Mouse (Mus musculus): ENCODE results near the gene Cpxm2. TPM values are rescaled to one million over a fixed set of nuclear protein-coding genes. Genes with fewer than 3 reads are reported as not detected.
A peak's percentile ranks its signal among the peaks of the same experiment; 100 is the strongest.

The Cpxm2 gene
- polyA plus RNA-seq, 1 experiment from 2014 or later: 0.95 TPM

- H3K27ac ChIP-seq (ENCODE audit: low read depth): no peak overlapping the region
- H3K9me3 ChIP-seq (ENCODE audit: control insufficient read depth, low read length): no peaks in the 10 kb centered on the region
- no peaks in the 10 kb centered on the region for H3K4me1 ChIP-seq (replicated peaks; ENCODE audit: control insufficient read depth, insufficient read depth, low read length)
- H3K27me3 ChIP-seq (replicated peaks; ENCODE audit: control insufficient read depth, insufficient read depth, low read length): no peaks in the 10 kb centered on the region
- DNase-seq (ENCODE audit: low spot score) (no peak), ATAC-seq (replicated peaks; ENCODE audit: low FRiP score, low TSS enrichment, low read depth) (no peak)
- H3K4me3 ChIP-seq (ENCODE audit: low read depth, low read length): no peak overlapping the region
- H3K36me3 ChIP-seq (ENCODE audit: control insufficient read depth, insufficient read depth, low read length): no peaks in the 10 kb centered on the region
- H3K9ac ChIP-seq (ENCODE audit: low read length): no peak overlapping the region
- 71% methylated on average over 5 of the region's 5 CpGs for WGBS
- H3K4me2 ChIP-seq (ENCODE audit: low read length): no peak overlapping the region
These were observed 42.8 kb downstream of the Cpxm2 start for GRCm38 (mm10) chr7:132111770-132112169.

- H3K4me2 ChIP-seq (ENCODE audit: low read length): no peak overlapping the region
- no peak overlapping the region for H3K9ac ChIP-seq (ENCODE audit: low read length)
- WGBS: 72% methylated on average over 3 of the region's 3 CpGs
- no peak overlapping the region for H3K4me3 ChIP-seq (ENCODE audit: low read depth, low read length)
- H3K36me3 ChIP-seq (ENCODE audit: control insufficient read depth, insufficient read depth, low read length): no peaks in the 10 kb centered on the region
- ATAC-seq (replicated peaks; ENCODE audit: low FRiP score, low TSS enrichment, low read depth): no peak
- DNase-seq (ENCODE audit: low spot score): no peak
- no peaks in the 10 kb centered on the region for H3K27me3 ChIP-seq (replicated peaks; ENCODE audit: control insufficient read depth, insufficient read depth, low read length)
- H3K9me3 ChIP-seq (ENCODE audit: control insufficient read depth, low read length): no peaks in the 10 kb centered on the region
- no peaks in the 10 kb centered on the region for H3K4me1 ChIP-seq (replicated peaks; ENCODE audit: control insufficient read depth, insufficient read depth, low read length)
- H3K27ac ChIP-seq (ENCODE audit: low read depth): no peak overlapping the region
These were observed 44.2 kb downstream of the Cpxm2 start for GRCm38 (mm10) chr7:132110308-132110707.

GRCm38 (mm10) chr7:132106891-132107290 lies 47.6 kb downstream of the Cpxm2 start:
- Histone ChIP-seq H3K9ac (ENCODE audit: low read length) (no peak overlapping the region), H3K36me3 (ENCODE audit: control insufficient read depth, insufficient read depth, low read length) (no peaks in the 10 kb centered on the region), H3K4me3 (ENCODE audit: low read depth, low read length) (no peak overlapping the region), H3K27ac (ENCODE audit: low read depth) (no peak overlapping the region), H3K27me3 (replicated peaks; ENCODE audit: control insufficient read depth, insufficient read depth, low read length) (no peaks in the 10 kb centered on the region), H3K9me3 (ENCODE audit: control insufficient read depth, low read length) (no peaks in the 10 kb centered on the region), H3K4me2 (ENCODE audit: low read length) (no peak overlapping the region), H3K4me1 (replicated peaks; ENCODE audit: control insufficient read depth, insufficient read depth, low read length) (no peaks in the 10 kb centered on the region)
- ATAC-seq (replicated peaks; ENCODE audit: low FRiP score, low TSS enrichment, low read depth) (no peak), DNase-seq (ENCODE audit: low spot score) (no peak)
- WGBS: 78% methylated on average over 4 of the region's 4 CpGs

GRCm38 (mm10) chr7:132105326-132105725 lies 49.2 kb downstream of the Cpxm2 start:
- 77% methylated on average over 4 of the region's 4 CpGs for WGBS
- ATAC-seq (replicated peaks; ENCODE audit: low FRiP score, low TSS enrichment, low read depth) (no peak), DNase-seq (ENCODE audit: low spot score) (no peak)
- H3K9me3 ChIP-seq (ENCODE audit: control insufficient read depth, low read length): no peaks in the 10 kb centered on the region
- no peaks in the 10 kb centered on the region for H3K27me3 ChIP-seq (replicated peaks; ENCODE audit: control insufficient read depth, insufficient read depth, low read length)
- H3K27ac ChIP-seq (ENCODE audit: low read depth): no peak overlapping the region
- H3K4me1 ChIP-seq (replicated peaks; ENCODE audit: control insufficient read depth, insufficient read depth, low read length): no peaks in the 10 kb centered on the region
- no peak overlapping the region for H3K4me3 ChIP-seq (ENCODE audit: low read depth, low read length)
- no peaks in the 10 kb centered on the region for H3K36me3 ChIP-seq (ENCODE audit: control insufficient read depth, insufficient read depth, low read length)
- no peak overlapping the region for H3K9ac ChIP-seq (ENCODE audit: low read length)
- no peak overlapping the region for H3K4me2 ChIP-seq (ENCODE audit: low read length)

- WGBS: 22% methylated on average over 4 of the region's 4 CpGs
- H3K4me2 ChIP-seq (ENCODE audit: low read length): no peak overlapping the region
- H3K27ac ChIP-seq (ENCODE audit: low read depth): no peak overlapping the region
- DNase-seq (ENCODE audit: low spot score) (peak; percentile 68), ATAC-seq (replicated peaks; ENCODE audit: low FRiP score, low TSS enrichment, low read depth) (no peak)
- H3K4me1 ChIP-seq (replicated peaks; ENCODE audit: control insufficient read depth, insufficient read depth, low read length): peaks cover 6% of the 10 kb centered on the region; the same call in 1 of the 2 replicates
- no peak overlapping the region for H3K9ac ChIP-seq (ENCODE audit: low read length)
- H3K36me3 ChIP-seq (ENCODE audit: control insufficient read depth, insufficient read depth, low read length): no peaks in the 10 kb centered on the region
- H3K27me3 ChIP-seq (replicated peaks; ENCODE audit: control insufficient read depth, insufficient read depth, low read length): no peaks in the 10 kb centered on the region
- H3K9me3 ChIP-seq (ENCODE audit: control insufficient read depth, low read length): no peaks in the 10 kb centered on the region
- no peak overlapping the region for H3K4me3 ChIP-seq (ENCODE audit: low read depth, low read length)
These were observed 56.1 kb downstream of the Cpxm2 start for GRCm38 (mm10) chr7:132098441-132098840.

- Histone ChIP-seq H3K4me2 (ENCODE audit: low read length) (no peak overlapping the region), H3K9ac (ENCODE audit: low read length) (no peak overlapping the region), H3K9me3 (ENCODE audit: control insufficient read depth, low read length) (no peaks in the 10 kb centered on the region), H3K27me3 (replicated peaks; ENCODE audit: control insufficient read depth, insufficient read depth, low read length) (no peaks in the 10 kb centered on the region), H3K36me3 (ENCODE audit: control insufficient read depth, insufficient read depth, low read length) (no peaks in the 10 kb centered on the region), H3K4me1 (replicated peaks; ENCODE audit: control insufficient read depth, insufficient read depth, low read length) (peaks cover 6% of the 10 kb centered on the region; the same call in 1 of the 2 replicates), H3K27ac (ENCODE audit: low read depth) (no peak overlapping the region), H3K4me3 (ENCODE audit: low read depth, low read length) (no peak overlapping the region)
- no peak for DNase-seq (ENCODE audit: low spot score)
- ATAC-seq (replicated peaks; ENCODE audit: low FRiP score, low TSS enrichment, low read depth): no peak
- 46% methylated on average over 7 of the region's 7 CpGs for WGBS
These were observed 59.9 kb downstream of the Cpxm2 start for GRCm38 (mm10) chr7:132094666-132095065.

- DNase-seq (ENCODE audit: low spot score): no peak
- H3K4me1 ChIP-seq (replicated peaks; ENCODE audit: control insufficient read depth, insufficient read depth, low read length): no peaks in the 10 kb centered on the region; the same call in 1 of the 2 replicates
- no peaks in the 10 kb centered on the region for H3K36me3 ChIP-seq (ENCODE audit: control insufficient read depth, insufficient read depth, low read length)
- no peak overlapping the region for H3K9ac ChIP-seq (ENCODE audit: low read length)
- no peaks in the 10 kb centered on the region for H3K9me3 ChIP-seq (ENCODE audit: control insufficient read depth, low read length)
- 87% methylated on average over 7 of the region's 7 CpGs for WGBS
- H3K27ac ChIP-seq (ENCODE audit: low read depth): no peak overlapping the region
- no peak overlapping the region for H3K4me3 ChIP-seq (ENCODE audit: low read depth, low read length)
- H3K27me3 ChIP-seq (replicated peaks; ENCODE audit: control insufficient read depth, insufficient read depth, low read length): no peaks in the 10 kb centered on the region
- ATAC-seq (replicated peaks; ENCODE audit: low FRiP score, low TSS enrichment, low read depth): no peak
- no peak overlapping the region for H3K4me2 ChIP-seq (ENCODE audit: low read length)
These were observed 63.0 kb downstream of the Cpxm2 start for GRCm38 (mm10) chr7:132091551-132091950.

- Histone ChIP-seq H3K9ac (ENCODE audit: low read length) (no peak overlapping the region), H3K27ac (ENCODE audit: low read depth) (no peak overlapping the region), H3K36me3 (ENCODE audit: control insufficient read depth, insufficient read depth, low read length) (no peaks in the 10 kb centered on the region), H3K4me1 (replicated peaks; ENCODE audit: control insufficient read depth, insufficient read depth, low read length) (no peaks in the 10 kb centered on the region), H3K4me3 (ENCODE audit: low read depth, low read length) (no peak overlapping the region), H3K27me3 (replicated peaks; ENCODE audit: control insufficient read depth, insufficient read depth, low read length) (no peaks in the 10 kb centered on the region), H3K4me2 (ENCODE audit: low read length) (no peak overlapping the region), H3K9me3 (ENCODE audit: control insufficient read depth, low read length) (no peaks in the 10 kb centered on the region)
- DNase-seq (ENCODE audit: low spot score) (no peak), ATAC-seq (replicated peaks; ENCODE audit: low FRiP score, low TSS enrichment, low read depth) (no peak)
- 75% methylated on average over 6 of the region's 6 CpGs for WGBS
These were observed 65.9 kb downstream of the Cpxm2 start for GRCm38 (mm10) chr7:132088606-132089005.

GRCm38 (mm10) chr7:132088181-132088580 lies 66.4 kb downstream of the Cpxm2 start:
- H3K9ac ChIP-seq (ENCODE audit: low read length): no peak overlapping the region
- no peak overlapping the region for H3K27ac ChIP-seq (ENCODE audit: low read depth)
- WGBS: 77% methylated on average over 4 of the region's 4 CpGs
- H3K4me2 ChIP-seq (ENCODE audit: low read length): no peak overlapping the region
- DNase-seq (ENCODE audit: low spot score) (no peak), ATAC-seq (replicated peaks; ENCODE audit: low FRiP score, low TSS enrichment, low read depth) (no peak)
- no peaks in the 10 kb centered on the region for H3K4me1 ChIP-seq (replicated peaks; ENCODE audit: control insufficient read depth, insufficient read depth, low read length)
- no peak overlapping the region for H3K4me3 ChIP-seq (ENCODE audit: low read depth, low read length)
- no peaks in the 10 kb centered on the region for H3K9me3 ChIP-seq (ENCODE audit: control insufficient read depth, low read length)
- no peaks in the 10 kb centered on the region for H3K36me3 ChIP-seq (ENCODE audit: control insufficient read depth, insufficient read depth, low read length)
- H3K27me3 ChIP-seq (replicated peaks; ENCODE audit: control insufficient read depth, insufficient read depth, low read length): no peaks in the 10 kb centered on the region
